Mouse (Mus musculus): ENCODE data around the gene H1foo. TPM values are rescaled to one million over a fixed set of nuclear protein-coding genes. Genes with fewer than 3 reads are reported as not detected.

The H1foo gene
- polyA plus RNA-seq, 1 experiment from 2014 or later: not detected

DNA sequence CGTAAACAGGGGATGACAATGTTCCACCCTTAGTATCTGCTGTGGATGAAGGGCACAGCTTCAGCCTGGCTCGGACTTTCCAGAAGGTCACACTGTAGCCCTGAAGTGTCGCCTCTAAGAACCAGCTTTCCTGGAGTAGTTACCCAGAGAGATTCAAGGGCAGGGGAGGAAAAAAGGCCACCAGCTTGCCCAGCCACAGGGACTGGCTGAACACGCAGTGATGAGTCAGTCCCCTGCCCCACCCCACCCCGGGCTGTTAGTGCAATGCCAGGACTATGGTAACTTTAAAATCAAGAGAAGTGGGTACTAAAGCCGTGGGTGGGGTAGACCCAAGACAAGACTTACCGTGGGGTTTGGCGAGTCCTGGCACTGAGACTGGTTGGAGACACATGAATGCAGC, 30.9 kb downstream of the H1foo start:
- WGBS: 82% methylated on average over 8 of the region's 8 CpGs
- Histone ChIP-seq H3K36me3 (peaks cover 4% of the 10 kb centered on the region; the same call in 1 of the 2 replicates), H3K4me2 (no peak overlapping the region), H3K27ac (no peak overlapping the region), H3K9me3 (no peaks in the 10 kb centered on the region), H3K4me3 (replicated peaks) (no peak overlapping the region), H3K27me3 (replicated peaks) (no peaks in the 10 kb centered on the region), H3K9ac (no peak overlapping the region), H3K4me1 (peaks cover 17% of the 10 kb centered on the region)
- ATAC-seq (ENCODE audit: insufficient read depth, low FRiP score, low read depth): no peak

DNA sequence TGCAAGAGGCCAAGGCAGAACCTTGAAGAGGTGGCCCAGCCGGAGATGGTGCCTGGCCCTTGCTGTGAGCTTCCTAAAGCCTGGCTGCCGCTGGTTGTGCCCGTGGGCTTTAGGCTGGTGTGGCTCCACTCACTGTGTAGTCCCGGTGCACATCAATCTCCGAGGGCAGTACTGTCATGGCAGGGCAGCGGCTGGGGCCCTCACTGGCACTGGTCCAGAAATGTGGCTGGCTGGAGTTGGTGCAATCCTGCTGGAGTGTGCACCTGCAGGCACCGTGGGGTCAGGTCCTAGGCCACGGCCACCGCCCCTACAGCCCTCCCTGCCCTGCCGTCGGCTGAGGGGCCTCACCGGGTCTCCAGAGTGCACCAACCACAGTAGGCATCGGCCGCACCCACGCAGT, 33.1 kb downstream of the H1foo start:
- 77% methylated on average over 15 of the region's 15 CpGs for WGBS
- Histone ChIP-seq H3K4me2 (no peak overlapping the region), H3K9me3 (no peaks in the 10 kb centered on the region), H3K4me1 (peaks cover 8% of the 10 kb centered on the region), H3K4me3 (replicated peaks) (no peak overlapping the region), H3K27ac (no peak overlapping the region), H3K9ac (no peak overlapping the region), H3K36me3 (peaks cover 4% of the 10 kb centered on the region; the same call in 1 of the 2 replicates), H3K27me3 (replicated peaks) (no peaks in the 10 kb centered on the region)
- no peak for ATAC-seq (ENCODE audit: insufficient read depth, low FRiP score, low read depth)

DNA sequence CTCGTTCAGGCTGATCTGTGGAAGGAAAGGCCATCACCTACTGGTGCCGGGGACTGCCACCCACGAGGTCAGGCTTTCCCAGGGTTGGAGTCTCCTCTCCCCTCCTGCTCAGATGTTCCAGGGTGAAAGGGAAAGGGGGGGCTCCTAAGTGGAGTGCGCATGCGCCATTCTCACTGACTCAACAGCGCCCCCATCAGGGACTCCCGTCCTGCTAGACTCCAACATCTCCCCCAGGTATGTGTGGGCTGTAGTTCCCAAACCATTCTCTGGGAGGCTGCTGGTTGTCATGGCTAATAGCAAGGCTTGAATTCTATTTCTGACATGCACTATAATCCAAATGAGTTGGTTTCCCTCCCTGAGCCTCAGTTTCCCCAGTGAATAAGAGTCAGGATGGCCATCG, 33.9 kb downstream of the H1foo start:
- peaks cover 12% of the 10 kb centered on the region; the same call in 1 of the 2 replicates for H3K4me1 ChIP-seq
- no peak overlapping the region for H3K4me2 ChIP-seq
- H3K36me3 ChIP-seq: peaks cover 4% of the 10 kb centered on the region; the same call in 1 of the 2 replicates
- H3K9me3 ChIP-seq: no peaks in the 10 kb centered on the region
- H3K4me3 ChIP-seq (replicated peaks): no peak overlapping the region
- H3K27me3 ChIP-seq (replicated peaks): no peaks in the 10 kb centered on the region
- no peak for ATAC-seq (ENCODE audit: insufficient read depth, low FRiP score, low read depth)
- H3K9ac ChIP-seq: no peak overlapping the region
- 63% methylated on average over 8 of the region's 8 CpGs for WGBS
- no peak overlapping the region for H3K27ac ChIP-seq

DNA sequence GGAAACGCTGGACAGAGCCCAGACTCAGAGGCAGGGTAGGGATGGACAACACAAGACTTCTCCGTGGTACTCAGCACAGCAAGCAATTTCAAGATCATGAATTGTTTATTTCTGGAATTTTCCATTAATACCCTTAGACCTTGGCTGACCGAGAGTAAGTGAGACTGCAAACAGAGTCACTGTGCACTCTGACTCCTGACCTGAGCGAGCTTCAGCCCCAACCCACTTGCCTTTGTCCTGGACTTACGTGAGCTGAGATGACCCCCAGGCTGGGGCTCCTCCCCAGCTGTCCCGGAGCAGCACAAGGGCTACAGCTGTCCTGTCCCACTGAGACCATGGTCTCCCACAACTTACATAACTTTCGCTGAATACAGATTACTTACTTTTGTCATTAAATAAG, 38.2 kb downstream of the H1foo start:
- H3K4me3 ChIP-seq (replicated peaks): no peak overlapping the region
- peak overlapping the region; percentile 16; the same call in 1 of the 2 replicates for H3K4me2 ChIP-seq
- 51% methylated on average over 7 of the region's 7 CpGs for WGBS
- H3K4me1 ChIP-seq: peaks cover 51% of the 10 kb centered on the region
- no peaks in the 10 kb centered on the region for H3K9me3 ChIP-seq
- no peak for ATAC-seq (ENCODE audit: insufficient read depth, low FRiP score, low read depth)
- no peaks in the 10 kb centered on the region for H3K36me3 ChIP-seq
- H3K9ac ChIP-seq: no peak overlapping the region; the same call in 1 of the 2 replicates
- H3K27ac ChIP-seq: peak overlapping the region; percentile 83
- H3K27me3 ChIP-seq (replicated peaks): no peaks in the 10 kb centered on the region

DNA sequence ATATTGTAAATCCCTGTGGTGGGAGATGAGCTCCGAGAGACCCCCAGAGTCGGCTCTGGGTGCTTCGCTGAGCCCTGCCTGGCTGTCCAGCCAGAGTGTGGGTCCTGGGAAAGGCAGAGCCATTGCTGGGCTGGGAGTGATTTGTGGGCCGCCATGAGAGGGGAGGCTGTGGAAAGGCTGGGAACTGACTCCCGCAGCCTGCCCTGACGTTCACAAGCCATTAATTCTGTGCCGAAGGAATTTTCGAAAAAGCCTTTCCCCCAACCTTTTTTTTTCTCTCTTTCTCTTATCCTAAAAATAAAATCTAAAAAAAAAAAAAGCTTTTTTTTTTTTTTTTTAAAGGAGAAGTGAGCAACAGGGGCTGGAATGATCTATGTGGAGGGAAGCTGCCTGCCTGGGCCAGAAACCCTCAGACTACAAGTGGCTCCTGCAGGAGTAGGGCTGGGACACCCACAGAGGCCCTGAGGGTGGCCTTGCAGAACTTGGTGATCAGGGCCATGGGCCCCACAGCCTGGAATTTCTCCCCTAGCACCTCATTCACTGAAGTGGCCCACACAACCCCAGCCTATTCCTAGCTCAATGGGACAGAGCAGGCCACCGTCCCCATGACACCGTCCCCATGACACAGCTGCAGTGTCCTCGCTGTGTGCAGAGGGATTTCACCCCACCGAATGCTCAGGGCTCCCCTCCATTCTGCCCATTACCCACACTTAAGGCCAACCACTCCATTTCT, 38.7 kb downstream of the H1foo start:
- H3K36me3 ChIP-seq: no peaks in the 10 kb centered on the region
- no peaks in the 10 kb centered on the region for H3K9me3 ChIP-seq
- peak overlapping the region; percentile 16; the same call in 1 of the 2 replicates for H3K4me2 ChIP-seq
- no peak overlapping the region for H3K9ac ChIP-seq
- peaks cover 51% of the 10 kb centered on the region for H3K4me1 ChIP-seq
- ATAC-seq (ENCODE audit: insufficient read depth, low FRiP score, low read depth): no peak
- H3K27ac ChIP-seq: peak overlapping the region; percentile 83
- no peak overlapping the region for H3K4me3 ChIP-seq (replicated peaks)
- H3K27me3 ChIP-seq (replicated peaks): no peaks in the 10 kb centered on the region
- 46% methylated on average over 12 of the region's 12 CpGs for WGBS

DNA sequence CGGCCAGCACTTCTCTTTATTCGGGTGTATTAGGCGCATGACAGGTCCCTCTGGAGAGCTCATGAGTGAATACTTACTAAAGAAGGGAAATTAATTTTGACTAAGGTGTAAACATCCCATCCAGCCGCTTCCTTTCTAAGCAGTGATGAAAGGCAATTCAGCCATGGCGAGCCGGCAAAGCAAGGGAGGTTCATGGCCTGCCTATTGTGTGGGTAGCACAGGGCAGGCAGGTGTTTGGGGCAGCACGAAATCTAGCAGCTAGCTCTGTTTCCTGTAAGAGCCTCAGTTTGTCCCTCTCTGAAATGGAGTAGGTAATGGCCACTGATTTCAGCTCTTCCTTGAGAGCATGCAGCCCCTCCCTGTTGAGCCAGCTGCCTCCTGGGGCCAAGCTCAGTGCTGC, 39.8 kb downstream of the H1foo start:
- H3K4me2 ChIP-seq: peak overlapping the region; percentile 14; the same call in 1 of the 2 replicates
- H3K36me3 ChIP-seq: 0 out of 2 replicates have a peak, but pooled peaks cover 3% of the 10 kb centered on the region
- H3K27ac ChIP-seq: no peak overlapping the region
- H3K4me1 ChIP-seq: peaks cover 55% of the 10 kb centered on the region
- no peaks in the 10 kb centered on the region for H3K27me3 ChIP-seq (replicated peaks)
- no peak for ATAC-seq (ENCODE audit: insufficient read depth, low FRiP score, low read depth)
- H3K9ac ChIP-seq: no peak overlapping the region
- H3K4me3 ChIP-seq (replicated peaks): no peak overlapping the region
- WGBS: 63% methylated on average over 7 of the region's 7 CpGs
- H3K9me3 ChIP-seq: no peaks in the 10 kb centered on the region

DNA sequence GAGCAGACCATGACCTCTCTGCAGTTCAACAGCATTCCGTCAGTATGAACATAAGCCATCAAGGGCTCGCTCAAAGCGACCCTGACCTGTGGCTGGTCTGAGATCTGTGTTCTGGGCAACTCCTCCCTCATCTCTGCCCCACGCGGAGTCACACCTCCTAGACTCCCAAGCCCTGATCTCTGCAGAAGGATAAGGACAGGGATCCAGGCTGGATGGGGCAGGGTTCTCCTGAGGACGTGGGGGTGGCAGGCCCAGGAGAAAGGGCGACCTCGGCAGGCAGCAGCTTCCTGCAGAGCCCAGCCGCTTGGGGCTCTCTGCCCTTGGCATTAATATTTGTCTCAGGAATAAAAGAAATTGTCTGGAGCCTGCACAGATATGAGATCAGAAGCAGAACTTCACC, 40.9 kb downstream of the H1foo start:
- Histone ChIP-seq H3K4me2 (peak overlapping the region; percentile 21), H3K9ac (no peak overlapping the region), H3K9me3 (no peaks in the 10 kb centered on the region), H3K36me3 (0 out of 2 replicates have a peak, but pooled peaks cover 3% of the 10 kb centered on the region), H3K4me1 (peaks cover 57% of the 10 kb centered on the region), H3K27me3 (replicated peaks) (no peaks in the 10 kb centered on the region), H3K27ac (peak overlapping the region; percentile 48; the same call in 1 of the 2 replicates), H3K4me3 (replicated peaks) (no peak overlapping the region)
- 42% methylated on average over 9 of the region's 9 CpGs for WGBS
- ATAC-seq (ENCODE audit: insufficient read depth, low FRiP score, low read depth): no peak

DNA sequence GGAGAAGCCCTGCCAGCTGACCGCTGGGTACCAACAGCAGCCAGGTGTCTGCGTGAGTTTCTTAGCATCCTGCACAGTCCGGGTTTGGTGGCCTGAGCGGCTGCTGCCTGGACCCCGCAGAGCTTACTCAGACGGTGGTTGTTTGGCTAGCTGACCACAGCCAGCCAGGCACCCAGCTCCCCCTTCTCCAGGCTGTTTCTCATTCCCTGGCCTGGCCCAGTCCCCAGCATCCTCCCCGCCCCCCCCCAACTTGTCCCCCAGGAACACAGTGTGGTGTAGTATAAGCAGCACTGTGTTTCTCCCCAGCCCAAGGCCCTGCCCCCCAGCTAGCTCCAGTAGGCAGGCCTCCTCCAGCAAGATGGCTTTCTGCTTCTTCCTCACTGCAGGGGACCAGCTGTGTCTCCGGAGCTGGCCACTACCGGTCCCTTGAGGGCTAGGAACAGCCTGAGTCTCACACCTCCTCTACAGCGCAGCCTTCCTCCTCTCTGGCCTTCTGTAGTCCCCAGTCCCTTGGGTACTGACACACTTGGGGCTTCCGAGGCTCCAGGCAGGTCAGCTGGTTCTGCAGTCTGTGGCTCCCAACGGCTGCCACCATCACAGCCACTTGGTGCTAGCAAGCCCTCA, 41.8 kb downstream of the H1foo start:
- no peaks in the 10 kb centered on the region for H3K9me3 ChIP-seq
- H3K9ac ChIP-seq: no peak overlapping the region
- H3K4me3 ChIP-seq (replicated peaks): no peak overlapping the region
- no peak for ATAC-seq (ENCODE audit: insufficient read depth, low FRiP score, low read depth)
- 60% methylated on average over 12 of the region's 12 CpGs for WGBS
- peak overlapping the region; percentile 34 for H3K4me2 ChIP-seq
- H3K27ac ChIP-seq: no peak overlapping the region
- 0 out of 2 replicates have a peak, but pooled peaks cover 3% of the 10 kb centered on the region for H3K36me3 ChIP-seq
- no peaks in the 10 kb centered on the region for H3K27me3 ChIP-seq (replicated peaks)
- H3K4me1 ChIP-seq: peaks cover 67% of the 10 kb centered on the region

DNA sequence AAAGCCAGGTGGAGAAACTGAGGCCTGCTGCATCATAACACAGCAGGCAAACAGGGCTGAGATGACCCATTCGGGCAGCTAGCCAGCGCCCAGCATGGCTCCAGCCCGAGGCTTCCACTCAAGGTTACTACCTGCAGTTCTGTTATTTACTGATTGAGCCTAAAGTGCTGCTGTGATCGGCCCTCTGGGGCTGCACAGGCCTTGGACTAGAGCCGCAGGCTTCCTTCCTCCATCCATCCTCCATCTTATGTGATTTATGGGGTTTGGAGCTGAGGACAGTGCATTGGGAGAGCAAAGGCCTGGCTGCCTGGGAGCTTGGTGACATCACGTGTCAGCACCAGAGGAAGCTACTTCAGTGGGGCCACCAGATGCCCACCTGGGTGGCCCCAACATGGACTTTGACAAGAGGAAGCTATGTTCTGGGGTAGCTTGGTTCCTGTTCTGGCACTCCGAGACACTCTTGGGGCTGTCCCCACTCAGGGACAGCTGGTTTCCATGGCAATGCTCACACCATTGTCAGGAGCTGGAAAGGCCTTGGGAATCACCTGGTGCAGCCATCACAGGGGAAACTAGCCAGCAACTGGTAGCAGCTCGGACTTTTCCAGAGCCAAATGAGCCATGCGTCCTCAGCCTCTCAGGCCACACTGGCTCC, 42.5 kb downstream of the H1foo start:
- WGBS: 64% methylated on average over 9 of the region's 9 CpGs
- Histone ChIP-seq H3K27ac (0 out of 2 replicates have a peak overlapping the region, but pooled peaks have one; percentile 1), H3K27me3 (replicated peaks) (no peaks in the 10 kb centered on the region), H3K9ac (no peak overlapping the region), H3K4me3 (replicated peaks) (no peak overlapping the region), H3K36me3 (0 out of 2 replicates have a peak, but pooled peaks cover 3% of the 10 kb centered on the region), H3K4me2 (peak overlapping the region; percentile 34), H3K4me1 (peaks cover 70% of the 10 kb centered on the region), H3K9me3 (no peaks in the 10 kb centered on the region)
- no peak for ATAC-seq (ENCODE audit: insufficient read depth, low FRiP score, low read depth)

DNA sequence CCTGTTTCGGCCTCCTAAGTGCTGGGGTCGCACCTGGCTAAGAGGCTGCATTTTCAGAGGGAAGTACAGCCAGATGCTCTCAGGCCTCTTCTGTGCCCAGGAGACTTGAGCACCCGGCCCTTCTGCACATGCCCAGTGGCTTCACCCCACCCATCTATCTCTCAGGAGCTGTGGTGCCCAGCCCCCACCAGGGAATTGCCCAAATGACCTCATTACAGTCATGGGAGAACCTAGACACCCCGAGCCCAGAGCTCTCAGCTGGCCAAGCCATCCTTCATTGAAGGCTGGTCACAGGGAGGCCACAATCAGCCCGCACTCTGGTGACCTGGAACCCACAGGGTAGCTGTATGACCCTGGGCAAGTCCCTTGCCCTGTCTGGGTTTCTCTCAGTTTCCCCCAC, 44.3 kb downstream of the H1foo start:
- Histone ChIP-seq H3K4me3 (replicated peaks) (peak overlapping the region; percentile 9; the same call in 1 of the 2 replicates), H3K27ac (no peak overlapping the region), H3K9me3 (no peaks in the 10 kb centered on the region), H3K36me3 (0 out of 2 replicates have a peak, but pooled peaks cover 3% of the 10 kb centered on the region), H3K4me2 (0 out of 2 replicates have a peak overlapping the region, but pooled peaks have one; percentile 29), H3K27me3 (replicated peaks) (peaks cover 14% of the 10 kb centered on the region), H3K9ac (no peak overlapping the region), H3K4me1 (peaks cover 72% of the 10 kb centered on the region)
- no peak for ATAC-seq (ENCODE audit: insufficient read depth, low FRiP score, low read depth)
- WGBS: 81% methylated on average over 5 of the region's 5 CpGs

DNA sequence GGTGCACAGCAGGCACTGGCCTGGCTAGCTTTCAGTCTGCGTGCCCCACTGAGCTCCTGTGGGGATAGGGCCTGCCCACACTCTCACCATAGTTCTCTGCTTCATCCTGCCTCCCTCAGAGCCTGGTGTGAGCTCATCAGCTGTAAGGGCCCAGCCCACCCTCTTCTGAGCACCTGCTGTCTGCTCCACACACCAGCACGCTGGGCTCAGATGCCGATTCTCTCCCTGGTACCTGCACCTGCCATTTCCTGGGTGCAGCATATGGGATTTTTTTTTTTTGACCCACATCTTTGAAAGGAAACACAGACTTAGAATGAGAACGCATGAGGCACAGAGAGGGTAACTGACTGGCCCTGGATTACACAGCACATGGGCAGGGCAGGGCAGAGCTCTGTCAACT, 44.9 kb downstream of the H1foo start:
- Histone ChIP-seq H3K4me3 (replicated peaks) (peak overlapping the region; percentile 9; the same call in 1 of the 2 replicates), H3K9me3 (no peaks in the 10 kb centered on the region), H3K4me2 (peak overlapping the region; percentile 29; the same call in 1 of the 2 replicates), H3K9ac (no peak overlapping the region), H3K36me3 (0 out of 2 replicates have a peak, but pooled peaks cover 3% of the 10 kb centered on the region), H3K27ac (no peak overlapping the region), H3K27me3 (replicated peaks) (peaks cover 18% of the 10 kb centered on the region), H3K4me1 (peaks cover 73% of the 10 kb centered on the region)
- ATAC-seq (ENCODE audit: insufficient read depth, low FRiP score, low read depth): no peak
- 69% methylated on average over 4 of the region's 4 CpGs for WGBS

Data from stomach, embryonic 15.5 days (tissue).